Mouse (Mus musculus): ENCODE data around the gene Sparcl1. TPM values are rescaled to one million over a fixed set of nuclear protein-coding genes. Genes with fewer than 3 reads are reported as not detected.

The Sparcl1 gene
- total RNA-seq (2017) = 0.61 TPM in 1 of 2 replicates, not detected in the other

DNA sequence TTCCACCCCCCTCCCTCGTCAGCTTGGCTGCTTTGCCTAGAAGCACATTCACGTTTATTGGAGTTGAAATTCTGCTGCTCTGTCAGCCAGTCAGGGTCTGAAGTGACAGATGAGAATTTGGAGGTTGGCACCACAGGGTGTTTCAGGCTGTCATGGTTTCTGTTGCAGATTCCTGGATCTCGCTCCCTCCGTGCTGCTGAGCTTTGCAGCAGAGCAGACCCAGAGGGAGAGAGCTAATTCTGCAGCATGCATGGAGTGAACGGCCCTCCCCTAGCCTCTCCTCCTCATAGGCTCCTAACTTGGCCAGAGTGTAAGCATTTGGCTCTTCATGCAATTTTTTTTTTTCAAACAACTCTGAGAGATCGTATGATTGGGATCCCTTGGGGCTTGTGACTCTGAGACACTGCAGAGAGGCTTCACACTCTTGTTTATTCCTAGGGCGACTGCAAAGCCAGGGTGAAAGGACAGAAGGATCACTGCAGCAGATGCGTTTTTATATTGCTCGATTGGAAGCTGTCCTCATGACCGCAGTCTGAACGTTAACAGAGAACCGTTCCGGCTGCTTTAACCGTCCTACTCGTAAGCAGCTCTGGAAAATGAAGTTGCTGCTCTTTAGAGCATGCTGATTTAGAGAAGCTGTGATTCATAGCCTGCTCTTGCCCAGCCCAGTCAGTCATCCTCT is at the start of gene Sparcl1:
Gene Sparcl1 (minus strand): TSS at position 243 of the 682 bp plus-strand sequence.
- no peak for ATAC-seq (ENCODE audit: extremely low read depth, insufficient number of reproducible peaks, low FRiP score, poor library complexity, severe bottlenecking)

DNA sequence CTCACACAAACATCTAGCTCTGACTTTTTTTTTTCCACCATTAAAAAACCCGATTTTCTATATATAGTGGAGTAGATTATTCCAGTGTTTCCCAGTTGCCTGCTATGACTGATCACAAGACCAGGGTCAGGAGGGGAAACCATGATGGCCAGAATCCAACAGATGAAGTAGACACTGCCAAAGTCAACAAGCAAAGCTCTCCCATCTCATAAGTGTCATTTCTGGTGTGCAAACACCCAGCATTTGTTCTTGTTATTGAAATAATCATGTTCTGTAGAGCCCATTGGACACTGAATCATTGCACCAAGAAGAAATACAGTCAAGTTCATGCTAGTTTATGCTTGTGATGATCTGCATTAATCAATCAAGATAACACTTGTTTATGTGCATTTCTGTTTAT is 47.9 kb upstream of the Sparcl1 start:
- no peak for ATAC-seq (ENCODE audit: extremely low read depth, insufficient number of reproducible peaks, low FRiP score, poor library complexity, severe bottlenecking)

DNA sequence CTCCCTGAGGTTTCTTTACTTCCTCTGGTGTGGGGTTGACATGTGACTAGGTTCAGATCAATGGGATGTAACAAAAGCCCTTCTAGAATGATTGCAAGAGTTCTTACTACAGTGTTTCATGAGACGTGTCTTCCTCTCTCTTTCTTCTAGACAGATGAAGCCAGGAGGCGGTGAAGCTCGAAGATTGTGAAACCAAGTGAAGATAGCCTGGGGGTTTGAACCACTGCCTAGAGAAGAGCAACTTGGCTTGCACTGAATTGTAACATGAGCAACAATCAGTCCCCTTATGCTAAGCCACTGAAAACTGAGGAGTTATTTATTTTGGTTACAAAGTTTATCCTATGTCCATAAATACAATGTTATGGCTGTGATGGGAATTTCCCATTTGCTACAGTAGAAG is 47.0 kb upstream of the Sparcl1 start:
- no peak for ATAC-seq (ENCODE audit: extremely low read depth, insufficient number of reproducible peaks, low FRiP score, poor library complexity, severe bottlenecking)

DNA sequence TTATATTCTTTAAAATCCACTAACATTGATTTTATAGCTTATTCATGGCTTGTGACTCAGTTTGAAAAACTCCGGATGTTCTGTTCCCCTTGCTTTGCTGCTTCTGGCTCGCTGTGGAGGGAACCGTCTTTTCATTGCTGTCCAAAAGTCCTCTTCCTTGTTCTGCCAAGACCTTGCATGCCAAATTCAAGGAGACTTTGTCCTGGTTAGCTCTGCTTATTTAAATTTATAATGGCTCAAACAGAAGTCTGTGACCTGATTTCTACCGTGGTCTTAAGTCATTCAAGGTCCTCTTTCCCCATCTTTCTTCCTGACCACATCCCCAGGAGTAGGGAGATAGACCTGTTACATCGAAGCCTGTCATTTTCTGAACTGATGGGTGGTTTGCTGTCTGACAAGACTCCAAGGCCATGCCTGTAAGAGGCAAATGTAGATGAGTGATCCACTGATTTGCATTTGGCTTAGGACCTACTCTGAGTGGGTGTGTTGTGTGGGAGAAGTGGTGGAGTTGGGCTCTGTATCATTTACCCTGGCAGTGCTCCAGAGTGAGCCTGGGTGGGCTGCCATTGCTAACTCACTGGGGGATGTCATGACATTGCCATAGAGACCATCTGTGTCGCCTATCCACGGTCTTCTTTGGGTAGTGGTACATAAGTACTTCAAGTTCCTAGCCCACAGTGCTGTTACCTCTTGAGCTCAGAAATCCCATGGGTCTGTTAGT is 45.0 kb upstream of the Sparcl1 start:
- ATAC-seq (ENCODE audit: extremely low read depth, insufficient number of reproducible peaks, low FRiP score, poor library complexity, severe bottlenecking) = no peak

DNA sequence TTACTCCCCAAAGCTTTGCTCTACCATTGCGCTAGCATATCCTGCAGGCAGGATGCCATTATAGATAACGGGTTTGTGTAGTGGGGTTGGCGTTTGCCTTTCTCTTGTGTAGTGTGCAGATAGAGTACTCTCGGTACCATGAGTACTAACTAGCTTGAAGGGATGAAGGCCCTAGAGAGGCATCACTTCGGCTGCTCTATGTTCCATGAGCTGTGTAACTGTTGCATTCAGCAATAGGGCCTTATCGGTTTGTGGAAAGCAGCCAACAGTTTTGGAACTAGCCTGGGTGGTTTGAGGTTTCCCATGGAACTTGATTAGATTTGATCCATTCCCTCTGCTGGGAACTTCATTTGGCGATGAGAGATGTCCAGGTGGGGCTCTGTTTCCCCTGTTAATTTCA is 44.2 kb upstream of the Sparcl1 start:
- ATAC-seq (ENCODE audit: extremely low read depth, insufficient number of reproducible peaks, low FRiP score, poor library complexity, severe bottlenecking) = no peak

DNA sequence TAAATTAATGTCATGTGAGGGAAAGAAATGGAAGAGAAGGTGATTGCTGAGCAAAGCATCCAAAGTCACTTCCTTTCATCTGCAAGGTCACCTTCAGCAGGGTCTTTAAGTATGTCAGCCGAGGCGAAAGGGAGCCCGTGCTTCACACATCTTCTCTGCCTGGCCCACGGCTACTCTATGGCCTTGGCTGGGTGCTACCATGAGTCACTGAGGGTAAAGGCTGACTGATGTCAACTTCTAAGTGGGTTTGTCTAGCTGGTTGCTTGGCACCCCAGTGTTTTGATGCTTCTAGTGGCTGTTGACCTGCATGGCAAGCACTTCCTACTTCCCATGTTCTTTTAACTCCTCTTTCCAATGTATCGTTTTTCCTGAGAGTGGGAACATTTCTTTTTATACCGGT is 36.7 kb upstream of the Sparcl1 start:
- ATAC-seq (ENCODE audit: extremely low read depth, insufficient number of reproducible peaks, low FRiP score, poor library complexity, severe bottlenecking) = no peak

DNA sequence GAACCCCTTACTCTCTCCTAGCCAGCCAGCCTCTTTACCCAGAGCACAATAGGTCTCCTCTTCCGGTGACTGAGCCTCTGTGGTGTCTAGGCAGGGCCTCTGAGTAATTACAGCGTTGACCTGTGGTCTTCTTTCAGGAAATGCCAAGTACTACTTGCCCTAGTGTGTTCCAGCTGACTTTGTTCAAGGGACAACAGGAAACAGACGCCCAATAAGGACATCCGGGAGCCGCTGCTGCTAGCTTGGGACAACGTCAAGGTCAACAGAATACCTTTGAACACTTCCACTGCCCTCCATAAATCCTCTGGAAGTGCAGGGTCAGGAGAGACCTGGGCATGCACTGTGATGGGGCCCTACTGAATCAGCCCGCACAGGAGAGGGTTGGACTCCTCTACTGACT is 35.8 kb upstream of the Sparcl1 start:
- ATAC-seq (ENCODE audit: extremely low read depth, insufficient number of reproducible peaks, low FRiP score, poor library complexity, severe bottlenecking) = no peak

DNA sequence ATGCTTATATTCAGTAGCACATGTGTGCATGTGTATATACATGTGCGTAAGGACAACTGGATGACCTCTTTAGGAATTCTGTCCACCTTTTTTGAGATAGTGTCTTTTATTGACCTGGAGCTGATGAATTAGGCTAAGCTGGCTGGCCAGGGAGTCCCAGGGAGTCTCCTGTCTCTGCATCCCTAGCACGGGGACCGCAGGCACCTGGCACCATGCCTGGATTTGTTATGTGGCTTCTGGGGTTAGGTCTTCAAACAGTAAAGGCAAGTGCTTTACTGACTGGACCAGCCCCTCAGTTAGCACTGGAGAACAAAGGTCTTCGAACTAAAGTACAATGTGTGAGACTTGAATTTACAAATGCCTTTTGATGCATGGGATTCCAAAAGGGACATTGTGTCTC is 30.5 kb upstream of the Sparcl1 start:
- ATAC-seq (ENCODE audit: extremely low read depth, insufficient number of reproducible peaks, low FRiP score, poor library complexity, severe bottlenecking) = no peak

DNA sequence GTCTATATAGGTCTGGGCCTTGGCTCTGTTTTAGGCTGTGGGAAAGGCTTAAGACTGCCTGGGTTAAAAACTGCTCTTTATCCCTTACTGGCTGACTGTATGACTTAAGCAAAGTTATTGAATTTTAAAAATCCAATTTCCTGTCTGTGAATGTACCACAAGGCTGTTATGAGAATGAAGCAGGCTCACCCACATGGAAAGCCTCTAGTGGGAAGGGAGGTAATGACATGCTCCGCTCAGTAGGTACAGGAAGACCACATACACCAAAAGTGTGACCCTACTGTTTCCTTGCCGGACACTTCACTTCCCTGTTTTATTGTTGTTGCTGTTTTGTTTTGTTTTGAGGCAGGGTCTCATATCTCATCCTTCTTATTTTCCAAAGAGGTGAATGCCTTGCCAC is 27.5 kb upstream of the Sparcl1 start:
- no peak for ATAC-seq (ENCODE audit: extremely low read depth, insufficient number of reproducible peaks, low FRiP score, poor library complexity, severe bottlenecking)

DNA sequence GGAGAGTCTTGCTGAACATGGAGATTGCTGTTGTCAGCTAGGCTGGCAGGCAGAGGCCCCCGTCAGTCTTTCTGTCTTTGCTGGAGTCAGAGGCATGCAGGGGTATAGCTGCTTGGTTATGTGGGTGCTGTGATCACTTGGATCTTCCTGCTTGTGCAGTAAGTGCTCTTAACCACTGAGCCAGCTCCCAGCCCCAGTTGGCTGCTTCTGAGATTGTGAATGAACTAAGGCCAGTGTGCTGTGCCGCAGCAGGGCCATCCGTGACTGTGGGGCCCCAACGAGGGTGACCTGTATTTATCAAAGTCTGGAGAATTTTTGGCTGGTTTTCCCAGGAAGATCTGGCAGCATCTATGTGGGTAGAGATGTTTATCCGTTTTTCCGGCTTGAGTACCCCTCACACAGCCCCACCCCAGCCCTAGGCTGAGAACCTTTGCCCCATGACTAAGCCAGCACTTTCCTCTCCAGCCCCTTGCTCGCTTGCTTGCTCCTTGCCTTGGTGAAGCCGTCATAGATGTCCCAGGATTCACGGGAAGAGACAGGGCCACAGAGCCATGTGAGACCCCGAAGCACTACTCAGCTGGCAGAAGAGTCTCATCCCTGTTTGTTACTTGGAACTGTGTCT is 24.5 kb upstream of the Sparcl1 start:
- no peak for ATAC-seq (ENCODE audit: extremely low read depth, insufficient number of reproducible peaks, low FRiP score, poor library complexity, severe bottlenecking)

DNA sequence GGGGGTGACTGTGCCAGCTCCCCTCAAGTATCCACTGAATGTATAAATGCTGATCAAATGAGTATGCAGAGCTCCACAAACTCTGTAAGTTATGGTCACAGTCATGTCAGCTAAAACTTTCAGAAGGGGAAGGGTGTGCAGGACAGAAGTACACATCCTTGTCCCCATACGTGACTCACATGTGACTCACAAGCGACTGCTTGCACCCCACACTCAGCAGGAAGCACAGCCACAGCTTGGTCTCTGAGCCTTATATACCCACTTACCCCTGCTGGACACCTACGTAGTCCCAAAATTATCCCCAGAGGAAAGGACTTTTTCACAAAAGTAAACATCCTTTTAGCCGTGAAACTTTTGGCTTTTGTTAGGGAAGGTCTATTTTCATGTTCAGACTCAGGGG is 20.2 kb upstream of the Sparcl1 start:
- no peak for ATAC-seq (ENCODE audit: extremely low read depth, insufficient number of reproducible peaks, low FRiP score, poor library complexity, severe bottlenecking)

DNA sequence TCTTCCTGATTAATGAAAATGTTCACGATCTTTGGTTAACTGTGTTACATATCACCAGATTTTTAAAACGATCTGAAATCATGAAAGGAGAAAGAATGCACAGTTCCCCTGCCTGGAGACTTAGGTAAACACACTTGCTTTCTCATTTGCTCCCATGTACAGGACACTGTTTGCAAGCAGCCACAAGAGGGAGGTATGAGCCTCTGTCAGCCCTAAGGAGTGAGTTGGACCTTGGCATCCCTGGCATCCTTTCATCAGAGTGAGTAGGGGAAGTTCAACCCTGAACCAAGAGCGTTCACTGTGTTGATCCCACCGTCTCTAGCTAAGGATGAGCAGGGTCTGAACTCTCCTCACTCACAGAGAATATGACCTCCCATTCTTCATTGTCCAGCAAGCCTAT is 18.0 kb upstream of the Sparcl1 start:
- ATAC-seq (ENCODE audit: extremely low read depth, insufficient number of reproducible peaks, low FRiP score, poor library complexity, severe bottlenecking) = no peak

DNA sequence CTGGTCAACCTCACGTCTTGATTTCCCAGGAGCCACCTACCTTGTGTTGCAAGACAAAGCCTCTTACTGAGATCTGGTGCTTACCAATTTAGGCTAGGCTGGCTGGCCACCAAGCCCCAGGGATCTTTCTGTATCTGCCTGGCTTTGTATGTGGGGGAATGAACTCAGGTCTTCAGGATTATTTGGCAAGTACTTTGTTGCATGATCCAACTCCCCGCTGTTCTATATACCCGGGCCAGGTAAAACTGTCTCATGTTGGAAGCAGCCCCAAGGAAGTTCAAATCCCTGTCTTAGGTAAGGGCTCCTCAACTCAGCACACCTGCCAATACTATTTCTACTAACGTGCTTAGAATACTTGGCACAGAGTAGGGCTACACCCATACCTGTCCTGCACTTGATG is 17.4 kb upstream of the Sparcl1 start:
- no peak for ATAC-seq (ENCODE audit: extremely low read depth, insufficient number of reproducible peaks, low FRiP score, poor library complexity, severe bottlenecking)

DNA sequence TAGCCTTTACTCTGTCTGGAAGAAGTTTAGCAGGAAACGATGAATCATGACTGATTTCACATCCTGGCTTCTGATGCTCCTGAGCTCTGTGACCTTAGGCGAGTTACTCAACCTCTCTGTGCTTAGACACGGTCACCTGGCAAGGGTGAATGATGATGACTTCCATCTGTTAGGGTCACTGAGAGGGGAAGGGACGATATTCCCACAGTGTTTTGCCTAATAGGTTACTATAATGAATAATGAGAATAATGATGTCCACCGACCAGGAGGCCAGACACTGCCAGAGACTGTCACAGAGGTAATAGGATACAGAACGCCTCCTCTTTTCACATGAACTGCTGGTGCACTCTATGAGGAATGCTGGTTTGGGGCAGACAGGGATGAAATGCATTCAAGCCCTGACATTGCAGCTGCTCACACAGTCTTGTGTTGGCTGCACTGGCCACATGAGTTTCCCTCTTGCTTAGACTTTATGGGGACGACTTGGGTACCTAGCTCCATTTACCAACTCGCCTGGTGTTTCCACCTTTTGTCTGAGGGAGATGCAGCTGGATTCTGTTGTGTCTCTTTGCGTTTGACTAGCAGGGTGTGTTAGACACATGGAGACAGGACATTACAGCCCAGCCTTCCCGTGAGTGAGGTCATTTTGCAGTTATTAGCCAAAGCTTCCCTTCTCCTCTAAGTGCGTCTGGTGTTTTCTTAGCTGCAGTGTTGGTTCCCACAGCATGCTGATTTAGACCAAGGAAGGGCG is 14.9 kb upstream of the Sparcl1 start:
- ATAC-seq (ENCODE audit: extremely low read depth, insufficient number of reproducible peaks, low FRiP score, poor library complexity, severe bottlenecking) = no peak

DNA sequence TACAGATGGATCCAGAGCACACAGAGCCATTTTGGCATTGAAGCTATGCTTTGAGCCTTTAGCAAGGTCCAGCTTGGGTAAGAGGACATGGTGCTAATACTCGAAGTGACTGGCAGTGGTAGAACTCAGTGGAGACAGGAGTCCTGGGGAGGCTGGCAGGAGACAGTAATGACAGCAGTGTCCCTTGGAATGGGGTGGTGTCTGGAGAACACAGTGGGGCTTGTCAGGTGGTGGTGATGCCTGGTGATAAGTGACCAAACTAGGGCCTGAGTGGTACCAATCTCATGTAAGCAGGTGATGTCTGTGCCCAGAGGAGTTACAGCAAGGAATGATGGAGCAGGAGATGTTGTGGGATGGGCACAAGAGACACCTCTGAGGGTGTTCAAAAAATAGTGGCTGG is 13.8 kb upstream of the Sparcl1 start:
- no peak for ATAC-seq (ENCODE audit: extremely low read depth, insufficient number of reproducible peaks, low FRiP score, poor library complexity, severe bottlenecking)

DNA sequence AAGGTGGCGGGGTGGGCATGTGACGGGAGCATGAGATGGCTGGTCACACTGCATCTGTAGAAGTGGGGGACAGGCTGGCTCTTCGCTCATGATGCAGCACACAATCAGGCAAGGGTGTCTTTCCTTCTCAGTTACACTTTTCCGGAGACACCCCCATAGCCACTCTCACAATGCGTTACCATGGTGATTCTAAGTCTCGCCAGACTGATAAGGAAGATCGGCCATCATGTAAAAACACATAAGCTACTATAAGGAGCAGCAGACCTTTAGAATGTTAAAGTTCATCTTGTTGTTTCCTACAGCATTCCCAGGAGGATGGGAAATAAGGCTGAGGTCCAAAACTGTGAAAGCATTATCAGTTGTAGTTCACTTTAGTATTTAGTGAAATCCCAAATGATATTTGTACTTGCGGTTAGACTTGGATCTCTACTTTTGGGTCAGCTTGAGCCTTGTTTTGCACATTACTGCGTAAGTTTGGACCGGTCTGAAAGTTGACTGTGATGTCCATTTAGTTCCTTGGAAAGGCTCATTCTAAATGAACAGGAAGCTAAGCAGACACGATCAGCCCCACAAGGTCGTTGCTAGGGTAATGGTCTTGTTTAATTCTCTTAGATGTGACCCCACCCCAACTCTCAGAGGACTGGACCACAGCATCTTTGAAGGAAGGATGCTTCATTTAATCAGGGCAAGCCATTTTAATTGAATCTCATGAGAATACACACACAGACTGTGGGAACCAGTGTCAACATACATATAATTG is 13.2 kb upstream of the Sparcl1 start:
- ATAC-seq (ENCODE audit: extremely low read depth, insufficient number of reproducible peaks, low FRiP score, poor library complexity, severe bottlenecking) = no peak

DNA sequence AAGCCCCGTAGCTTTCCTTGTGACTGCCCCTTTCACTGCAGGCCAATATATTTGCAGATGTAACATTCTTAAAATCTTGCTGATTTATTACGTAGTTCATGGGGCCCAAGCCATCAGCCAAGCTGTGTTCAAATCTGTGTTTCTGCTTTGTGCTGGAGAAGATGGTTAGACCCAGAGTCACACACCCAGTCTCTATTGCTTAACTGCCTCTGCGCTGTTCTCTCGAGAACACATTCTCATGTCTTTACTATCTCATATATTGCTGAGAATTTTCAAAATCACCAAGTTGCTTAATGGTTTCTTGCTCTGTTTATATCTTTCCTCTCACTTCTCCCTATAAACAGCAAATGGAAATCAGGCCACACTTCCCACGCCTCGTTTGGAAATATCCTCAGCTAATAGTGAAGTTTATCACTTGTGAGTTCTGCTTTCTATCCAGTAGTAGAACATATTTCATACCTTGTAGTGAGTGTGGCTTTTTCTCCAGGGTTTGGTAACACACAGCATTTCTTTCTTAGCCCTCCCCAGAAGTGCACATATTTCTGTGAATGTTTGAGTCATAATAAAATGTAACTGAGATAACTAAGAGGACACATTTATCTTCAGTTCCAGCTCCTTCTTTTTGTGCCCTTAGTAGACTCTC is 10.6 kb upstream of the Sparcl1 start:
- ATAC-seq (ENCODE audit: extremely low read depth, insufficient number of reproducible peaks, low FRiP score, poor library complexity, severe bottlenecking) = no peak

DNA sequence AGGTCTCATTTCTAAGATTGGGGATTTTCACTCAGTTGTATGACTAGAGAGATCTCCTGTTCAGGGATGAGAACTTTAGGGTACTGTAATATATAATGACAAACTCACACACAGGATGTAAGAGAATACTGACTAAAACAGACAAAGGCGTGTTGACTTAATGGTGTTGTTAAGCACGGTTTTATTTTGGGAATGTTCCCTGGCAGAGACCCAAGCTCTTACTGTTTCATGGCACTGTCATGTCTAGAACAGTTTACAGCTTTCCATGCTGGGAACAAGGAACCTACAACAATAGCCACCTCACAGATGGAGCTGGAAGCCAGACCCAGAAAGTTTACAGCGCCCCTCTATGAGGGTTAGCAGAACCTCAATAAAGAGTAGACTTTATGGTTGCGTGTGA is 2.4 kb upstream of the Sparcl1 start:
- no peak for ATAC-seq (ENCODE audit: extremely low read depth, insufficient number of reproducible peaks, low FRiP score, poor library complexity, severe bottlenecking)

DNA sequence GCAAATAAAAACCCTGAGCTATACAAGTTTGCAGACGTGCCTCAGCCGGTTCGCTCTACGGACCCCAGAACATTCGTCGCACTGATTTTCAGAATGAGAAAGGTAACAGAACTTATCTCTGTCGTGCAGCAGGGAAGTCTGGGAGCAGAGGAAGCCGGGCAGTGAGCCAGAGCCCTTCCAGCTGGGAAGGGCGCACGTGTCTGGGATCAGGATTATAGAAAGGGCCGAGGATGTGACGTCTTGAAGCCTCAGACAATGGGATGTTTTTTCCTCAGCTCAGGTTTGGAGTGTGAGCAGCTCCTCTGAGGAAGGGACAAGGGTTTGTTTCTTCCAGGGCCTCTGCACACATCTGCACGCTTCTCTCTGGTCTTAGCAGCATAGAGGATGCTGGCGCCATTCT is 1.6 kb upstream of the Sparcl1 start:
- no peak for ATAC-seq (ENCODE audit: extremely low read depth, insufficient number of reproducible peaks, low FRiP score, poor library complexity, severe bottlenecking)
